Mouse (Mus musculus): ENCODE measurements around the gene Tiparp. TPM values are rescaled to one million over a fixed set of nuclear protein-coding genes. Genes with fewer than 3 reads are reported as not detected.

Gene Tiparp
- total RNA-seq, 2 experiments from 2014 or later: 14.7 to 16.9 TPM

DNA sequence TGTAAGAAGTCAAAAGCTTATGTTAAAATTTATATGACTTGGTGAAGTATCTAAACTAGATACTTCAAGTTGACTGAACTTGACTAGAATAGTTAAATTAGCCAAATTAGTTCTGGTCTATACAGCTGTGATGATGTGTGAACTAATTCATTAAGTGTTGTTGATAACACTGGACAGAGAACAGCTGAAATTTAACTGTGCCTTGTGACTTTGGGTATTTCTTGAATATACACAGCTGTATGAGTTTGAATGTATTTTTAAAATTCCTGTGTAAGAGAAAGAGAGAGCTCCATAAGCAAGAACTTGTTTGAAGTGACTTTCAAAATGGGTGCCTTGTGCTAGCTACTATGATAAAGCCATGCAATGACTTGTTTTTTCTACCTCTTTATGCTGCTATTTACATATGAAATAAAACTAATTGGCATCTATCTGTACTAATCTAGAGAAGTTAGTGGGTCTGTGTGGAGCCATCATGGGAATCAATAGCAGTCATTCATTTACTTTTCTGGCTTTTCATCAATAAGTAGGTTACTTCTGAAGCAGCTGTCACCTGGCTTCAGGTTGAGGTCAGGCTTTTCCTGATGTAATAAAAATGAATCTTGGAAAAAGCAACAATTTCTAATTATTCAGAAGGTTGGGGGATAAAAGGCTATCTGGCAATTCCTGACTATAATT, 7.0 kb downstream of the Tiparp start:
- H3K27ac ChIP-seq: 0 out of 2 replicates have a peak overlapping the region, but pooled peaks have one; percentile 32
- DNase-seq (ENCODE audit: low spot score in 2 of 2): no peak
- no peak overlapping the region for H3K4me3 ChIP-seq
- no peak for TF ChIP-seq CTCF (conservative IDR thresholded peaks at IDR 0.05)

DNA sequence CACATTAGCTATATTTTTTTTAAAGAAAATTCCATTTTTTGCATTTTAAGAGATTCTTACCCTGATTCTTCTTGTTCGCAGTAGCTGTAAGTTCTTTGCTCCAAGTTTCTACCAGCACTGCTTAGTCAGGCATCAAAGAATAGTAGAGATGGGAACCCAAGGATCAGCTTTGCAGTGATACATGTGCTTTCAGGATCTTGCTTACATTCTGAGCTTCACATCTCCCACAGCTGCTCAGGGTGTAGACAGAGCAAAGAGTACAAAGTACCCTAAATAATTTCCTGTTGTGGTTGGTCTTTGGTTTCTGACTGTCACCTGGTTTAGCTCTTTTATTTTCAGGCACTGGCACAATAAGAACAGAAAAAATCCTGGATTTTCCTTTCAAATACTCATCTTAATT, 9.1 kb downstream of the Tiparp start:
- no peak for TF ChIP-seq CTCF (conservative IDR thresholded peaks at IDR 0.05)
- H3K4me3 ChIP-seq: no peak overlapping the region
- H3K27ac ChIP-seq: 0 out of 2 replicates have a peak overlapping the region, but pooled peaks have one; percentile 12
- no peak for DNase-seq (ENCODE audit: low spot score in 2 of 2)

- Histone ChIP-seq H3K27ac (no peak overlapping the region), H3K4me3 (no peak overlapping the region)
- TF ChIP-seq CTCF (conservative IDR thresholded peaks at IDR 0.05): no peak
- DNase-seq (ENCODE audit: low spot score in 2 of 2): no peak
Measured at GRCm38 (mm10) chr3:65540906-65541551, 12.8 kb downstream of the Tiparp start.

DNA sequence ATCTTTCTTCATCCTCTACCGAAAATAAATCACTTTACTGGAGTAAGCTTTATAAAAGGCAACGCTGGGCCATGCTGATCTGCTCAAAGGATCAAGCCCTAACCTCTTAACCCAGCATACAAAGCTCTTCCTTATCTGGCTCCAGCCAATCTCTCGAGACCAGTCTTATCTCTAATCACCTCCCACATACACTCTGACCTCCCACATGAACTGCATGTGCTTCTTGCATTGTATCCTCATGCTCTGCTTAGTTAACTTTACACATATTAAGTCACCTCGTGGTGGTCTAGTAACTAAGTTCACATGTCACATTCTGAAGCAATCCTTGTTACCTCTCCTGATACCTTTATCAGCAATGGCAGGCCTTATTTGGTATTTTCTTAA, 13.3 kb downstream of the Tiparp start:
- Histone ChIP-seq H3K4me3 (no peak overlapping the region), H3K27ac (no peak overlapping the region)
- DNase-seq (ENCODE audit: low spot score in 2 of 2): no peak
- no peak for TF ChIP-seq CTCF (conservative IDR thresholded peaks at IDR 0.05)

- TF ChIP-seq CTCF (conservative IDR thresholded peaks at IDR 0.05): no peak
- Histone ChIP-seq H3K4me3 (no peak overlapping the region), H3K27ac (no peak overlapping the region)
- no peak for DNase-seq (ENCODE audit: low spot score in 2 of 2)
Measured at GRCm38 (mm10) chr3:65549785-65550184, 21.6 kb downstream of the Tiparp start.

DNA sequence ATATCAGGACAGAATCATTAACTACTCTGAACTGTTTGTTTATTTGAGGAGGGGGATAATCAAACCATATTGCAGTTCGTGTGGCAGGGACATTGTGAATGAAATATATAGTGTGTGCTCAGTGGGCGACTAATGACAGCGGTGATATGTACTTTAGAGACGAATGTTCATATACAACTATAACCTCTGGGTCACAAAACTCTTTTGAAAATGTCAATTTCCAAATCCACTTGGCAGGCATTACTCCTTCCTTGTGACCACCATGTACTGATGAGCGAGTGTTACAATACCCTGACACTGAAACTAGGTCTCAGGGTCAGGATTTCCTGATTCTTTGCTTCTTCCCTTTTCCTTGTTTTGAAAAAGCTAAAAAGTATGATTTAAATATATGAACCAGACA, 22.9 kb downstream of the Tiparp start:
- no peak for TF ChIP-seq CTCF (conservative IDR thresholded peaks at IDR 0.05)
- H3K27ac ChIP-seq: no peak overlapping the region

DNA sequence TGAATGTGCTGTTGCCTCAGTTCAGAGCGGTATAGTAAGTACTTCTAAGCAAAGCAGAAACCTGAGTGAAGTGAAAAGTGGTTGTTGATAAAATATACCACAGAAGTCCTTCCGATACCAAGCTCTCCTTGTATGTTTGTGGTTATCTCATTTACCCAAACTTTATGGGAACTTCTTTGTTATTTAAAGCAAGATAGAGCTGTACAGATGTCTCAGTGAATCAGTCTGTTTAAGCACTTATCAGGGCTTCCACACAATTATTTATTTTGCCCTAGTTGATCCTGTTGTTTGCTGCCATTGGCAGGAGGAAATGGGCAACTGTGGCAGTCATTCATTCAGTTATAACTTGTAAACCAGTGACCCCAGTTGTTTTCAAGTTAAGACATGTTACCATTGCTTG, 26.4 kb downstream of the Tiparp start:
- Histone ChIP-seq H3K4me3 (no peak overlapping the region), H3K27ac (no peak overlapping the region)
- TF ChIP-seq CTCF (conservative IDR thresholded peaks at IDR 0.05): no peak
- DNase-seq (ENCODE audit: low spot score in 2 of 2): no peak

More for the DNA sequence above, 22.9 kb downstream of the Tiparp start:
- H3K4me3 ChIP-seq: no peak overlapping the region
- DNase-seq (ENCODE audit: low spot score in 2 of 2): no peak

- Histone ChIP-seq H3K4me3 (no peak overlapping the region), H3K27ac (peak overlapping the region; percentile 51; the same call in 1 of the 2 replicates)
- no peak for TF ChIP-seq CTCF (conservative IDR thresholded peaks at IDR 0.05)
- DNase-seq (ENCODE audit: low spot score in 2 of 2): peak in 1 of 2 experiments; percentile 24
Measured at GRCm38 (mm10) chr3:65558679-65559078, 30.5 kb downstream of the Tiparp start.

- no peak for TF ChIP-seq CTCF (conservative IDR thresholded peaks at IDR 0.05)
- no peak for DNase-seq (ENCODE audit: low spot score in 2 of 2)
- Histone ChIP-seq H3K27ac (no peak overlapping the region), H3K4me3 (no peak overlapping the region)
Measured at GRCm38 (mm10) chr3:65562212-65562611, 34.0 kb downstream of the Tiparp start.

GRCm38 (mm10) chr3:65562694-65563093, 34.5 kb downstream of the Tiparp start:
- Histone ChIP-seq H3K4me3 (no peak overlapping the region), H3K27ac (no peak overlapping the region)
- no peak for DNase-seq (ENCODE audit: low spot score in 2 of 2)
- TF ChIP-seq CTCF (conservative IDR thresholded peaks at IDR 0.05): no peak

- no peak for TF ChIP-seq CTCF (conservative IDR thresholded peaks at IDR 0.05)
- DNase-seq (ENCODE audit: low spot score in 2 of 2): peak in 1 of 2 experiments; percentile 15
- H3K27ac ChIP-seq: peak overlapping the region; percentile 54; the same call in 1 of the 2 replicates
Measured at GRCm38 (mm10) chr3:65563926-65564624, 35.9 kb downstream of the Tiparp start.

GRCm38 (mm10) chr3:65565632-65566300, 37.6 kb downstream of the Tiparp start:
- TF ChIP-seq CTCF (conservative IDR thresholded peaks at IDR 0.05): no peak
- H3K4me3 ChIP-seq: no peak overlapping the region
- H3K27ac ChIP-seq: no peak overlapping the region; the same call in 1 of the 2 replicates
- DNase-seq (ENCODE audit: low spot score in 2 of 2): no peak

More at GRCm38 (mm10) chr3:65563926-65564624, 35.9 kb downstream of the Tiparp start:
- H3K4me3 ChIP-seq: no peak overlapping the region

DNA sequence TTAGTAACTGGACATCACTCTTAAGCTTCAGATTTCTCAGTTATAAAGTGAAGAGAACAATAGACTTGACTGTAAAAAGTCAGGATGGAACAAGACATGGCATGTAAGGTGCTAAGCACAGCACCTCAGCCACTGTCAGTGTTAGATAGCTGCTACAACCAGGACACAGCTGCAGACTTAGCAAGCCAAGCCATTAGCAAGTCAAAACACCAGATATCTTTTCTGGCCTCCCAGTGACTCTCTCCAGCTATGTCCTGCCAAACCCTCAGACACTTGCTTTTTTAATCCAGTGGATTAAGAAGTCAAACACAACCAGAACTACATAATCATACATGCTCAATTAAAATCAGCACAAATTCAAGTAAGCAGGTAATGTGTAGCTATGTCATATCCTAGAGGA, 41.7 kb downstream of the Tiparp start:
- Histone ChIP-seq H3K27ac (no peak overlapping the region), H3K4me3 (no peak overlapping the region)
- no peak for DNase-seq (ENCODE audit: low spot score in 2 of 2)
- no peak for TF ChIP-seq CTCF (conservative IDR thresholded peaks at IDR 0.05)
